Mouse (Mus musculus) kidney, adult 2 months (tissue): ENCODE results near the gene Fads1.

Experiments used
- CTCF ChIP-seq: fragments of 200-500 bp; conservative IDR thresholded peaks from 2 replicates; pipeline ENCODE4 v1.5.1; 2011; ENCODE audit warnings: low read depth, mild to moderate bottlenecking, control low read depth, low read length, moderate library complexity, mixed read lengths; ENCODE audit not compliant: insufficient read depth, insufficient read length
- POLR2A ChIP-seq: fragments of 200-500 bp; IDR thresholded peaks from one replicate; pipeline ENCODE4 v1.6.1; 2011; ENCODE audit warnings: low read depth, low read length, control low read depth

DNA sequence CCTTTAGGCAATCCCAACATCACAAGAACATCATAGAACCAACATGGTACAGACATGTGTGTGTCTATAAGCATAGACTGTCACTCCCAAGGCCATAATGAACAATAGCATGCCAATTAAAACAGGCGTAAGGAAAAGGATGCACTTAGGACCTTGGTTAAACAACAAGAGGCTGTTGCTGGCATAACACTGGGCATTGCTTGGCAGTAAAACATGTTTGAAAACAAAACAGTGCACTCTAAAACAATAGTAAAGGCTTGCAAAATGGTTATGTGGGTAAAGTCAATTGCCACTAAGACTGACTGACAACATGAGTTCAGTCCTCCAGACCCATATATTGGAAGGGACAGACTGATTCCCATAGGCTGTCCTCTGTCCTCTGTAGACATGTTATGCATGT lies 14.7 kb upstream of the Fads1 start:
- TF ChIP-seq POLR2A (no peak), CTCF (no peak)
